14 mouse cellular contexts compared by ENCODE assay signal in genomic region chr12:3364076-3364475, GRCm38 (mm10). TPM values are rescaled to one million over a fixed set of nuclear protein-coding genes. Genes with fewer than 3 reads are reported as not detected.
DNase-seq lines count a peak whose midpoint lies in the region; ATAC-seq lines count a peak whose summit lies in the region.
"Had no signal": no experiment of that assay in that cellular context is flagged by ENCODE, and none has a peak within 500 bp of the region (broad histone marks: within the 10 kb centered on the region; RNA-seq: fewer than 3 reads in every experiment).

No protein-coding gene starts in this region.

- peaks cover 12% of the 10 kb centered on the region; the same call in 1 of the 2 replicates for H3K36me3 ChIP-seq in heart, embryonic 10.5 days
- H3K36me3 ChIP-seq in embryonic facial prominence, embryonic 14.5 days (ENCODE audit: control insufficient read depth, insufficient read depth, low read length) = peaks cover 10% of the 10 kb centered on the region; the same call in 1 of the 2 replicates
- peaks cover 10% of the 10 kb centered on the region for H3K36me3 ChIP-seq in hindbrain, embryonic 11.5 days (ENCODE audit: control insufficient read depth, insufficient read depth, low read length)
- H3K36me3 ChIP-seq in midbrain, embryonic 13.5 days = peaks cover 17% of the 10 kb centered on the region

- no peak overlapping the region for H3K9ac ChIP-seq in embryonic facial prominence, embryonic 14.5 days (ENCODE audit: low read depth, low read length)
- no peak overlapping the region for H3K9ac ChIP-seq in hindbrain, embryonic 11.5 days (ENCODE audit: low read depth, low read length)
- no peak overlapping the region for H3K9ac ChIP-seq in midbrain, embryonic 13.5 days (replicated peaks)
- H3K9ac ChIP-seq: embryonic facial prominence, embryonic 15.5 days had no signal

- H3K4me3 ChIP-seq in heart, embryonic 10.5 days = no peak overlapping the region
- no peak overlapping the region for H3K4me3 ChIP-seq in embryonic facial prominence, embryonic 14.5 days (ENCODE audit: low read depth, low read length)
- H3K4me3 ChIP-seq in hindbrain, embryonic 11.5 days (ENCODE audit: low read depth, low read length) = no peak overlapping the region
- no peak overlapping the region for H3K4me3 ChIP-seq in midbrain, embryonic 13.5 days (replicated peaks)

- H3K4me1 ChIP-seq in heart, embryonic 10.5 days = peaks cover 15% of the 10 kb centered on the region
- peaks cover 16% of the 10 kb centered on the region for H3K4me1 ChIP-seq in embryonic facial prominence, embryonic 14.5 days (ENCODE audit: control insufficient read depth, insufficient read depth, low read length)
- peaks cover 6% of the 10 kb centered on the region for H3K4me1 ChIP-seq in hindbrain, embryonic 11.5 days (replicated peaks; ENCODE audit: control insufficient read depth, insufficient read depth, low read length)
- H3K4me1 ChIP-seq in midbrain, embryonic 13.5 days (replicated peaks) = peaks cover 34% of the 10 kb centered on the region

- DNase-seq in heart, embryonic 10.5 days (ENCODE audit: low spot score) = no peak
- DNase-seq in heart, postnatal 25 days (ENCODE audit: low spot score) = no peak
- peak; percentile 22 for DNase-seq in embryonic facial prominence, embryonic 14.5 days (ENCODE audit: low spot score)
- DNase-seq in hindbrain, embryonic 11.5 days (ENCODE audit: low spot score) = no peak
- no peak for DNase-seq in right cerebral cortex, postnatal 10 days (ENCODE audit: low spot score in 2 of 2)
- no peak for DNase-seq in thymus, adult 18-20 months
- DNase-seq in T-cell, adult 2 months (ENCODE audit: low spot score) = no peak
- DNase-seq: B cell, adult 2 months; cerebellum, postnatal 36 days; heart, adult 2 months; left cerebral cortex, postnatal 4 days; lung, adult 18-20 months had no signal

- peak; percentile 32; the same call in 1 of the 2 replicates for ATAC-seq in embryonic facial prominence, embryonic 14.5 days (ENCODE audit: low read depth)
- 0 out of 2 replicates have a peak, but pooled peaks have one; percentile 0 for ATAC-seq in hindbrain, embryonic 11.5 days (ENCODE audit: low FRiP score)
- ATAC-seq in midbrain, embryonic 13.5 days = no peak

- H3K27me3 ChIP-seq in heart, embryonic 10.5 days (ENCODE audit: insufficient read depth, poor library complexity, severe bottlenecking) = peaks cover 12% of the 10 kb centered on the region; the same call in 1 of the 2 replicates
- H3K27me3 ChIP-seq in embryonic facial prominence, embryonic 14.5 days (replicated peaks; ENCODE audit: control insufficient read depth, insufficient read depth, low read length) = no peaks in the 10 kb centered on the region
- H3K27me3 ChIP-seq in hindbrain, embryonic 11.5 days (ENCODE audit: control insufficient read depth, insufficient read depth, low read length) = no peaks in the 10 kb centered on the region
- no peaks in the 10 kb centered on the region for H3K27me3 ChIP-seq in midbrain, embryonic 13.5 days
- H3K27me3 ChIP-seq: embryonic facial prominence, embryonic 15.5 days had no signal

- WGBS in heart, embryonic 10.5 days = 89% methylated on average over 5 of the region's 5 CpGs
- 91% methylated on average over 5 of the region's 5 CpGs for WGBS in embryonic facial prominence, embryonic 14.5 days
- WGBS in hindbrain, embryonic 11.5 days = 92% methylated on average over 5 of the region's 5 CpGs
- WGBS in midbrain, embryonic 13.5 days = 92% methylated on average over 5 of the region's 5 CpGs

- no peaks in the 10 kb centered on the region for H3K9me3 ChIP-seq in heart, embryonic 10.5 days
- H3K9me3 ChIP-seq in embryonic facial prominence, embryonic 14.5 days (ENCODE audit: control insufficient read depth, low read length) = peaks cover 9% of the 10 kb centered on the region; the same call in 1 of the 2 replicates
- no peaks in the 10 kb centered on the region for H3K9me3 ChIP-seq in hindbrain, embryonic 11.5 days (ENCODE audit: control insufficient read depth, low read length)
- H3K9me3 ChIP-seq in midbrain, embryonic 13.5 days = peaks cover 2% of the 10 kb centered on the region; the same call in 1 of the 2 replicates
- H3K9me3 ChIP-seq: embryonic facial prominence, embryonic 15.5 days had no signal

- H3K4me2 ChIP-seq in embryonic facial prominence, embryonic 14.5 days (ENCODE audit: low read depth, low read length) = no peak overlapping the region
- no peak overlapping the region for H3K4me2 ChIP-seq in hindbrain, embryonic 11.5 days (replicated peaks; ENCODE audit: low read depth, low read length)
- H3K4me2 ChIP-seq in midbrain, embryonic 13.5 days (replicated peaks) = no peak overlapping the region

- H3K27ac ChIP-seq in heart, embryonic 10.5 days = 0 out of 2 replicates have a peak overlapping the region, but pooled peaks have one; percentile 87
- H3K27ac ChIP-seq in embryonic facial prominence, embryonic 14.5 days (replicated peaks; ENCODE audit: low read depth, low read length) = peak overlapping the region; percentile 88; the same call in 1 of the 2 replicates
- H3K27ac ChIP-seq in hindbrain, embryonic 11.5 days (ENCODE audit: low read depth, low read length) = no peak overlapping the region
- peak overlapping the region; percentile 98 for H3K27ac ChIP-seq in midbrain, embryonic 13.5 days

- intact Hi-C loops in heart, postnatal 25 days (cut with DNase I) = loop anchor here (5.0 kb wide), 1 partner anchor 57 kb away; the partner anchor contains the start of gene Rab10

RNA-seq across cellular contexts. Expression of gene Kif3c, which starts 0.9 kb away (rescaled TPM):
- polyA plus RNA-seq in heart, embryonic 10.5 days (2016; fragmentation: Nextera tagmentation; extraction: Ambion mirVana) = 8.5 and 9.0 TPM in 2 replicates
- 1 to 10 TPM; 3.8 to 4.4 TPM for total RNA-seq in heart, postnatal 25 days (2021)
- 11.1 and 13.4 TPM in 2 replicates for polyA plus RNA-seq in embryonic facial prominence, embryonic 14.5 days (2014; fragmentation: Nextera tagmentation; extraction: Ambion mirVana)
- polyA plus RNA-seq in hindbrain, embryonic 11.5 days (2014; fragmentation: Nextera tagmentation; extraction: Ambion mirVana) = 23.4 and 28.3 TPM in 2 replicates
- 77.4 and 77.9 TPM in 2 replicates for polyA plus RNA-seq in midbrain, embryonic 13.5 days (2015; fragmentation: Nextera tagmentation; extraction: Ambion mirVana)

RNA-seq across cellular contexts. Expression of gene Rab10, which starts 54.3 kb away (rescaled TPM):
- polyA plus RNA-seq in heart, embryonic 10.5 days (2016; fragmentation: Nextera tagmentation; extraction: Ambion mirVana) = 72.3 and 87.7 TPM in 2 replicates
- 100 to 1,000 TPM; 120 to 135 TPM for total RNA-seq in heart, postnatal 25 days (2021)
- 98.7 and 98.8 TPM in 2 replicates for polyA plus RNA-seq in embryonic facial prominence, embryonic 14.5 days (2014; fragmentation: Nextera tagmentation; extraction: Ambion mirVana)
- polyA plus RNA-seq in hindbrain, embryonic 11.5 days (2014; fragmentation: Nextera tagmentation; extraction: Ambion mirVana) = 120 and 127 TPM in 2 replicates
- polyA plus RNA-seq in midbrain, embryonic 13.5 days (2015; fragmentation: Nextera tagmentation; extraction: Ambion mirVana) = 119 and 128 TPM in 2 replicates
